Mouse (Mus musculus) cortical plate, adult 2 months (tissue): ENCODE measurements around the gene Tnni3. TPM values are rescaled to one million over a fixed set of nuclear protein-coding genes. Genes with fewer than 3 reads are reported as not detected.
"Not testable (repeated sequence)": the region's sequence is repeated elsewhere in the genome, so short reads cannot be mapped to it uniquely, and the experiment has no call there.

ENCODE experiments used
- H3K27ac ChIP-seq: fragments of 200-500 bp; 2 replicates; pipeline ENCODE4 v1.5.1; 2012; ENCODE audit warnings: low read length, control low read depth, inconsistent platforms; ENCODE audit not compliant: insufficient read depth
- H3K4me1 ChIP-seq: fragments of 200-500 bp; 2 replicates; pipeline ENCODE4 v1.6.1; 2011; ENCODE audit warnings: low read length; ENCODE audit not compliant: control insufficient read depth, insufficient read depth
- H3K4me3 ChIP-seq: fragments of 200-500 bp; 2 replicates; pipeline ENCODE4 v1.5.1; 2011; ENCODE audit warnings: mild to moderate bottlenecking, low read length, control low read depth; ENCODE audit not compliant: insufficient read depth
- CTCF ChIP-seq: fragments of 200-500 bp; IDR thresholded peaks from 2 replicates; pipeline ENCODE4 v1.5.1; 2011; ENCODE audit warnings: mild to moderate bottlenecking, control low read depth, low read length; ENCODE audit not compliant: insufficient read depth; ENCODE audit errors: extremely low read depth
- POLR2A ChIP-seq: fragments of 200-500 bp; IDR thresholded peaks from 2 replicates; pipeline ENCODE4 v1.6.1; 2011; ENCODE audit warnings: mild to moderate bottlenecking, low read length, control low read depth; ENCODE audit not compliant: insufficient read depth; ENCODE audit errors: extremely low read depth
- polyA plus RNA-seq: library from polyadenylated mRNA; depleted of rRNA; stranded (reverse); fragments of >200 nt; gene quantifications from 2 replicates; pipeline ENCODE4 v1.2.3, GENCODE M21; 2012; rRNA removed

Gene Tnni3
- polyA plus RNA-seq, result 1.3 and 1.9 TPM in 2 replicates

DNA sequence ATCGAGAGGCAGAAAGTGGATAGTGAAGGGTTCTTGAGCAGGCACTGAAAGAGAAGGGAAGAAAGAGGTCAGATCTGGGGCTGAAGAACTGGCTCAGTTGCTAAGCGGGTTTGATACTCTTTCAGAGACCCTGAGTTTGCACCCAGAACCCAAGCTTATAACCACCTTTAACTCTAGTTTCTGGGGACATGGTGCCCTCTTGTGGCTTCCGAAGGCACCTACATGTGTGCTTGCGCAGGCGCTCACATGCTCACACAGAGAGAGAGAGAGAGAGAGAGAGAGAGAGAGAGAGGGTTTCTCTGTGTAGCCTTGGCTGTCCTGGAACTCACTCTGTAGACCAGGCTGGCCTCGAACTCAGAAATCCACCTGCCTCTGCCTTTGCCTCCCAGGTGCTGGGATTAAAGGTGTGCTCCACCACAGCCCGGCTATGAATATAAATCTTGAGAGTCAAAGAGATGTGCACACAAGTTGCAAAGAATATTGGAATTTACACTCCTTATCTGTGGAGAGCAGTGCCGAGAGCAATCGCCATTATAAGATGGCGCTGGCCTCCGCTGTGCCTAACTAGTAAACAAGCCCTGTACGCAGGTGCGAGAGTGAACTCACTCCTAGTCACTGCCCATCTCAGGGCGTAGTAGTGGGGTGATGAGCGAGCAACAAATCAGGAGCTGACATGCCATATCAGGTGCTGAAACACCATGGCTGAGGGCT lies at the start of gene Tnni3:
Tnni3 (minus strand) TSS at position 18 of the 711 bp plus-strand sequence.
- not testable (repeated sequence) for H3K4me3 ChIP-seq, H3K27ac ChIP-seq, H3K4me1 ChIP-seq
- peak; percentile 67 for TF ChIP-seq CTCF

DNA sequence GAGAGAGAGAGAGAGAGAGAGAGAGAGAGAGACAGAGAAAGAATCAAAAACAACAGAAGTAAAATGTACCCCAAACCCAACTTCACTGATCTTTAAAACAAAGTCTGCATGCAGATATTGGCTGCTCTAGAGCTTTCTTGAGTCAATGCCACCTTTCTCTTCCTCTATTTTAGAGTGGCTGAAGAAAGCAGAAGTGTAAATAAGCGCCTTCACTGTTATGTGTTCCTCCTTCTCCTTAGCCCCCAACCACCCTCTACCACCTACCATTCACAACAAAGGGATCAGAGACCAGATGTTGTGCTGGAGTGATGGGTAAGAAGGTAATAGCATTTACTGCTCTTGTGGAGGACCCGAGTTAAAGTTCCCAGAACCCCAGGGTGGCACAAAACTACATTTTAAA lies 48.3 kb upstream of the Tnni3 start:
- not testable (repeated sequence) for H3K4me1 ChIP-seq, H3K4me3 ChIP-seq, H3K27ac ChIP-seq

DNA sequence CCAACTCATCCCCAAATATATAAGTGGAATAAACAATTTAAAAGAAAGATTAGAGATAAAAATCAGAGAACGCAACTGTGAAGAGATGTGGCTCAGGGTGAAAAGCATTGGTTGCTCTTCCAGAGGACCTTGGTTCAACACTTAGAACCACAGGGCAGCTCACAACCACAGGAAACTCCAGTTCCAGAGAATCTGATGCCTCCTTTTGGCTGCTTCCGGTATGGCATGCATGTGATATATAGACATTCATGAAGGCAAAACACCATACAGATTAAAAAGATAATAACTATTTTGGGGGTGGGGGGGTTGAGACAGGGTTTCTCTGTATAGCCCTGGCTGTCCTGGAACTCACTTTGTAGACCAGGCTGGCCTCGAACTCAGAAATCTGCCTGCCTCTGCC lies 38.6 kb upstream of the Tnni3 start:
- no peak for TF ChIP-seq CTCF
- no peak for TF ChIP-seq POLR2A
- H3K4me1 ChIP-seq, result no peaks in the 10 kb centered on the region
- no peak overlapping the region for H3K27ac ChIP-seq

DNA sequence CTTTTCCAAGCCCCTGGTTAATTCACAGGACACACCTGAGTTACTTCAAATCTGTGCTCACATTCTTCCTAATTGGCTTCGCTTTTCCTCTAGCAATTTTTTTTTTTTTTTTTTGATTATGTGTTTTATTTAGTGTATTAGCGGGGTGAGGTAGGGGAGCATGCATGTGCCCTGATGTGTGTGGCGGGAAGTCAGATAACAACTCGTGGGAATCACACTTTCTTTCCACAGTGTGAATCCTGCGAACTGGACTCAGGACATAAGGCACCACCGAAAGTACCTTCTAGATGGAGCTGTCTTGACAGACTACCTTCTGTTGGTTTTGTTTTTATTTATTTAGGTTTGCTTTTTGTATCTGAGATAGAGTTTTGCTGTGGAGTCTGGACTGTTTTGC lies 33.1 kb upstream of the Tnni3 start:
- Histone ChIP-seq H3K4me3 (no peak overlapping the region), H3K27ac (no peak overlapping the region)

More for the DNA sequence above, 38.6 kb upstream of the Tnni3 start:
- H3K4me3 ChIP-seq, result no peak overlapping the region

DNA sequence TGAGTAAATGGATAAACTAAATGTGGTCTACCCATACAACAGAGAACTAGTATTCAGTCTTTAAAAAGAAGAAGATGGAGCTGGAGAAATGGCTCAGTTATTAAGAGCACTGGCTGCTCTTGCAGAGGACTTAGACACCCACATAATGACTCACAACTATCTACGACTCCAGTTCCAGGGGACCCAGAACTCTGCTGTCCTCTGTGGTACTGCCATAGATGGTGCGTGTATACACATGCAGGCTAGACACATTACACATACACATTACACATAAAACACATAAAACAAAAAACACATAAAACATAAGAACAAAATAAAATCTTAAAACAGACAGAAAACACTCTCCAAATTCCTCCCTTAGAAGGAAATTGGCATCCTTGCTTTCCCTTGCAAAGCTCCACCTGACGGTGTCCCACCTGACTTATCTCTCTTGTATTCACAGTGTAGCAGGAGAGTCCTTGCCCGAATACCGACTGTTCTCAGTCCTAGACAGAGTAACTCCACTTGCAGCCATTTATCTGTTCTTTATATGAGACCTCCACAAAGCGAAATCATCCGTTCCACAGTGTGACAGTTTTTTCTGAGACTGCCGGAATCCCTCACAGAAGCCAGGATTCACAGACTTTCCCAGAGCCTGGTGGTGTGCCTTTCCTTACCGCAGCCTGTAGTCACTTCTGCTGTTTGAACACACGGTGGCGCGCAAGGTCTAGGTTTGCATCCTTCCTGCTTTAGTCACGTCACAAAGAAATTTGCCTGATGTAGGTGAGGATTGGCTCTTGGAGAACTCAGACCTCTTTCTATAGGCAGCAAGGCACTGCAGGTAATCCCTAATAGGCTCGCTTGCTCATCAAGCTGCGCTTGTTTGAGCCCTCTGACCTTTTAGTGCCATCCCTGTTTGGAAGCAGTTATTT lies 32.5 kb upstream of the Tnni3 start:
- TF ChIP-seq POLR2A (no peak), CTCF (peak; percentile 99)
- no peak overlapping the region; the same call in 1 of the 2 replicates for H3K4me3 ChIP-seq
- H3K4me1 ChIP-seq, result no peaks in the 10 kb centered on the region
- H3K27ac ChIP-seq, result no peak overlapping the region

More for the DNA sequence above, 33.1 kb upstream of the Tnni3 start:
- no peaks in the 10 kb centered on the region for H3K4me1 ChIP-seq
- TF ChIP-seq POLR2A (no peak), CTCF (no peak)

DNA sequence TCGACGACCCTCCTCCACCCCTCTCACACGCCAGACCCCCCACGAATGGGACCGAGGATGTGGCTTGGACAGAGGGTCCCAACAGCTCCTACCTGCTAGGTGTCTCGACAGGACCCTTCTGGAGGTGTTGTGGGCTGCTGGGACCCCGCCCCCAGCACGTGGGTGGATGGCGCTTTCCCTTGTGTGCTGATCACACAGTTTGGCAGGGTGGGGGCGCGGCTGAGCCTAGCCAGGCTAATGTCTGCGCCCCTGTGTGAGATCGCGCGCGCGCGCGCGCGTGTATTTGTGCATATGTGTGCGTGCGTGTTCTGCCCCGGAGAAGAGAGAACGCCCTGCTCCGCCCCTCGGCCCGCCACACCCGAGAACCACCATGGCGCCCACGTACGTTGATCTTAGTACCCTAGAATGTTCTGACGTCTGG lies 23.2 kb upstream of the Tnni3 start, which contains the start of gene Syt5:
Syt5 (minus strand) TSS at position 321 of the 421 bp plus-strand sequence.
- peak within 1 kb of the TSS; percentile 93 for H3K27ac ChIP-seq

DNA sequence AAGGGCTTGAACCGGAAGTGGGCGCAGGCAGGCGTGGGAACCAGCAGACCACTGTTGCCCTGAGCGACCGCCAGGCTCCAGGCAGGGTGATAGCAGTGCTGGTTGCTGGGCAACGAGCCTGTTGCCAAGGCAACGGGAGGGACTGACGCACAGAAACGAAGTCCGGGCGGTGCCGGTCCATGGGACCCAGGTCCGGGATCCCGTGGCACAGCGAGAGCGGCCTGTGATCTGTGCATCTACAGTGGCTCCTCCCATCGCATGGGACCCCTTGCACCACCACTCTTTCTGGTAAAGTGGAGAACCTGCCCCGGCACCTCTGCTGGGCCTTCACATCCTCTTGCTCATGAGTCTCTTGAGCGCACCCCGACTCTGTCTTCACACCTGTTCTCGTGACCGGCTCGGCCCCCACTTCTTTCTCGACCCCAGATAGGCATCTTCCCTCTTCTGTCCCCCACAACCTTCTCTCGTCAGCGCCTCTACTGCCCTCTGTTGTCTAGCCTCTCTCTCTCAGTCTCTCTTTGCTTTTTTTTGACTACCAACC lies 22.6 kb upstream of the Tnni3 start:
- Histone ChIP-seq H3K27ac (peak overlapping the region; percentile 93), H3K4me1 (peaks cover 3% of the 10 kb centered on the region), H3K4me3 (peak overlapping the region; percentile 62)
- TF ChIP-seq POLR2A (peak; percentile 70; the same call in 1 of the 2 replicates), CTCF (no peak)

More for the DNA sequence above, 23.2 kb upstream of the Tnni3 start, which contains the start of gene Syt5:
- H3K4me3 ChIP-seq, result peak within 1 kb of the TSS; percentile 62
- TF ChIP-seq CTCF (no peak), POLR2A (peak; percentile 41; the same call in 1 of the 2 replicates)
- H3K4me1 ChIP-seq, result peaks cover 3% of the 10 kb centered on the region

DNA sequence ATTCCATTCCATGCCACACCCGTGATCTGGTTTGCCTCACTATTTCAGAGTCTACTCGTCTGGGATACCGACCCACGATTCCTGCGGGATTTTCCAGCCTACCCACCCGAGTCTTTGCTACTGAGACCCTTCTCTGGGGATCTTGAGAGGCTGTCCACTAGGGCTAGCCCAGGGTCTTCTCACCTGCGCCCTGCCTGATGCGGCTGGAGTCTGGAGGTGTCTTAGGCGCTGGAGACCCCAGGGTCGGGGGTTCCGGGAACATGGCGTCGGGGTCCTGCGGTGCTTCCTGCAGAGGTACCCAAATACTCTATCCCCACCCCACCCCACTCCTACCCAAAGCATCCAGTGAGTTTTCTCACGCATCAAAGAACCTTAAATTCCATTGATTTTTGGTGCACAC lies 22.0 kb upstream of the Tnni3 start:
- TF ChIP-seq CTCF, result no peak
- Histone ChIP-seq H3K27ac (peak overlapping the region; percentile 86), H3K4me3 (peak overlapping the region; percentile 62), H3K4me1 (peaks cover 3% of the 10 kb centered on the region)

DNA sequence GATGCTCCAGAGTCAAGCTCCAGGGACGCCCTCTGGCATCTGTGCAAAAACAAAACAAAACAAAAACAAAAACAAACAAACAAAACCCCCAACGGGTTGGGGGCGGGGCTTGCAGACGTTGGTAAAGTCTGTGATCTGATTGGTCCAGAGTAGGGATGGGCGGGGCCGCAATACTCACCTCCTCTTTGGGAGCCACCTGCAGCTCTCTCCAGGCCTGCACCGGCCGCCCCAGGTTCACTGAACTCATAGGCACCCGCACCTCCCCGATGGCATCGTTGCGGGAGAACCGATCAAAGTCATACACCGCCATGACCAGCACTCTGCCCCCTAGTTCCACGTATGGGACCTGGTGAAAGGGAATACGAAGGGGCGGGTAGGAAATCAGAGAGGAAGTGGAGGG lies 18.0 kb upstream of the Tnni3 start:
- H3K4me3 ChIP-seq, result no peak overlapping the region
- no peak overlapping the region for H3K27ac ChIP-seq
- H3K4me1 ChIP-seq, result peaks cover 3% of the 10 kb centered on the region
- no peak for TF ChIP-seq CTCF
- TF ChIP-seq POLR2A, result no peak
